Mouse (Mus musculus): ENCODE data around the gene Zcchc13. TPM values are rescaled to one million over a fixed set of nuclear protein-coding genes. Genes with fewer than 3 reads are reported as not detected.

The Zcchc13 gene
- total and polyA plus RNA-seq, 3 experiments = not detected

DNA sequence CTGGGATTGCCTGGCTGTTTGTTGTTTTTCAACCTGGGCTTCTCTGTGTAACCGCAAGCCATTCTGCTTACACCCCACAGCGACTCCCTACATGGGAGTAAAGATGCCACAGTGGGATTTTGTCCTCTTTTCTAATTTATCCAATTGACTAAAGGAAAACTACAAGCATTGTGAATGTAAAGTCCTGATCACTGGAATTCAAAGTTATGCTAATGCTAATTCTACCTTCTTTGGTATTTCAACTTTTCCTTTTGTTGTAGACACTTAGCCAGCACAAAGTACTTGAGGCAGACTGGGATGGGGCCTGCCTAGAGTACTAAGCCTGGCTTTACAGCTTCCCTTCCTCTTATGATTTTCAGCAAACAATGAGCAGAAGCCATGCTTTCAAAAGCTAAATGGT is 18.9 kb upstream of the Zcchc13 start:
- Histone ChIP-seq H3K9me3 (replicated peaks) (no peaks in the 10 kb centered on the region), H3K36me3 (replicated peaks) (peaks cover 30% of the 10 kb centered on the region), H3K27me3 (ENCODE audit: insufficient read depth, low read length) (no peaks in the 10 kb centered on the region), H3K4me3 (ENCODE audit: low read depth, low read length) (no peak overlapping the region), H3K4me1 (ENCODE audit: insufficient read depth, low read depth, low read length) (peaks cover 3% of the 10 kb centered on the region)
- no peak for TF ChIP-seq TAL1 (conservative IDR thresholded peaks at IDR 0.05; ENCODE audit: low read depth, low read length)
- TF ChIP-seq GATA1 (IDR thresholded peaks at IDR 0.05; ENCODE audit: borderline replicate concordance, low read length) = no peak
- no peak for TF ChIP-seq POLR2AphosphoS5 (IDR thresholded peaks at IDR 0.05; ENCODE audit: insufficient replicate concordance, low read depth, low read length)
- no peak for TF ChIP-seq GATA2 (IDR thresholded peaks at IDR 0.05; ENCODE audit: borderline replicate concordance, low read depth, low read length)
- no peak for TF ChIP-seq CTCF (IDR thresholded peaks at IDR 0.05; ENCODE audit: low read depth, low read length)
- no peak for ATAC-seq (ENCODE audit: extremely low read depth, insufficient number of reproducible peaks, low FRiP score, poor library complexity, severe bottlenecking)
- no peak for DNase-seq (ENCODE audit: low spot score)

GRCm38 (mm10) chrX:103614700-103615233 is 15.6 kb upstream of the Zcchc13 start:
- Histone ChIP-seq H3K4me3 (ENCODE audit: low read depth, low read length) (no peak overlapping the region; the same call in 1 of the 2 replicates), H3K9me3 (replicated peaks) (no peaks in the 10 kb centered on the region), H3K36me3 (replicated peaks) (peaks cover 16% of the 10 kb centered on the region), H3K27me3 (ENCODE audit: insufficient read depth, low read length) (no peaks in the 10 kb centered on the region), H3K4me1 (ENCODE audit: insufficient read depth, low read depth, low read length) (peaks cover 3% of the 10 kb centered on the region)
- DNase-seq (ENCODE audit: low spot score) (no peak), ATAC-seq (ENCODE audit: extremely low read depth, insufficient number of reproducible peaks, low FRiP score, poor library complexity, severe bottlenecking) (no peak)
- TF ChIP-seq POLR2AphosphoS5 (IDR thresholded peaks at IDR 0.05; ENCODE audit: insufficient replicate concordance, low read depth, low read length) (no peak), GATA2 (IDR thresholded peaks at IDR 0.05; ENCODE audit: borderline replicate concordance, low read depth, low read length) (no peak), CTCF (IDR thresholded peaks at IDR 0.05; ENCODE audit: low read depth, low read length) (no peak), GATA1 (IDR thresholded peaks at IDR 0.05; ENCODE audit: borderline replicate concordance, low read length) (no peak), TAL1 (conservative IDR thresholded peaks at IDR 0.05; ENCODE audit: low read depth, low read length) (no peak)

DNA sequence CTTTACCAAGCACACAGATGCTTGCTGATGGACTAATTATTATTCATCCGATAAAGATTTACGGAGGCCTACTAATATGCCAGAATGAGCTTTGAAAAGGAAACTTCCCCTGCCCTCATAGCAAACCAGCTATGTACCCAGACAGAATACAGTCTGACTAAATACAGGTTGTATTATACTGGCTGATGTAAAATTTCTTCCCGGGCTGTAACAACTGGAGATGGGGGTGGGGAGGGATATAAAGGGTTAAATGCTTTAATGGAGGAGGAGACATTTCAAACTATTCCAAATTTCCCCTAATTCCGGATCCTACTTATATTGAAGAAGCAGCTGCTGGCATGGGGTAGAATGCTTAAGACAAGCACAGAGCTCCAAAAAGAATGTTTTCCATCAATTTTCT is 14.9 kb upstream of the Zcchc13 start:
- no peak for TF ChIP-seq GATA1 (IDR thresholded peaks at IDR 0.05; ENCODE audit: borderline replicate concordance, low read length)
- no peak for TF ChIP-seq GATA2 (IDR thresholded peaks at IDR 0.05; ENCODE audit: borderline replicate concordance, low read depth, low read length)
- peak overlapping the region; percentile 62; the same call in 1 of the 2 replicates for H3K4me3 ChIP-seq (ENCODE audit: low read depth, low read length)
- H3K4me1 ChIP-seq (ENCODE audit: insufficient read depth, low read depth, low read length) = peaks cover 3% of the 10 kb centered on the region
- no peaks in the 10 kb centered on the region for H3K9me3 ChIP-seq (replicated peaks)
- peaks cover 16% of the 10 kb centered on the region for H3K36me3 ChIP-seq (replicated peaks)
- no peak for ATAC-seq (ENCODE audit: extremely low read depth, insufficient number of reproducible peaks, low FRiP score, poor library complexity, severe bottlenecking)
- DNase-seq (ENCODE audit: low spot score) = no peak
- no peaks in the 10 kb centered on the region for H3K27me3 ChIP-seq (ENCODE audit: insufficient read depth, low read length)

DNA sequence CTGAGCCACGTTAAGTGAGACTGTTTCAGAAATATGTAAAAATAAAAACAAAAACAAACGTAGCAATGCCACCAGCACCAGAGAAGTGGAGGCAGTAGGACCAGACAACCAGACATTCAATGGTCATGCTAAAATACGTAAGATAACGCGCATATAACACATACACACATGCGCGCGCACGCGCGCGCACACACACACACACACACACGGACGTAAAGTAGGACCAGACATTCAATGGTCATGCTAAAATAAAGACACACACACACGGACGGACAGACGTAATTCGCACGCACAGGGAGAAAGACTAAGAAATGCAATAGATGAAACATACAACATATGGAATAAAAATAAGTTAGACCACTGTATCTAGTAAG is 14.2 kb upstream of the Zcchc13 start:
- Histone ChIP-seq H3K9me3 (replicated peaks) (no peaks in the 10 kb centered on the region), H3K36me3 (replicated peaks) (peaks cover 16% of the 10 kb centered on the region), H3K4me3 (ENCODE audit: low read depth, low read length) (peak overlapping the region; percentile 62), H3K4me1 (ENCODE audit: insufficient read depth, low read depth, low read length) (peaks cover 3% of the 10 kb centered on the region), H3K27me3 (ENCODE audit: insufficient read depth, low read length) (no peaks in the 10 kb centered on the region)
- ATAC-seq (ENCODE audit: extremely low read depth, insufficient number of reproducible peaks, low FRiP score, poor library complexity, severe bottlenecking) (peak; percentile 43; the same call in 1 of the 2 replicates), DNase-seq (ENCODE audit: low spot score) (peak; percentile 2)
- no peak for TF ChIP-seq POLR2AphosphoS5 (IDR thresholded peaks at IDR 0.05; ENCODE audit: insufficient replicate concordance, low read depth, low read length)
- TF ChIP-seq GATA2 (IDR thresholded peaks at IDR 0.05; ENCODE audit: borderline replicate concordance, low read depth, low read length) = no peak
- no peak for TF ChIP-seq TAL1 (conservative IDR thresholded peaks at IDR 0.05; ENCODE audit: low read depth, low read length)
- no peak for TF ChIP-seq GATA1 (IDR thresholded peaks at IDR 0.05; ENCODE audit: borderline replicate concordance, low read length)
- no peak for TF ChIP-seq CTCF (IDR thresholded peaks at IDR 0.05; ENCODE audit: low read depth, low read length)

DNA sequence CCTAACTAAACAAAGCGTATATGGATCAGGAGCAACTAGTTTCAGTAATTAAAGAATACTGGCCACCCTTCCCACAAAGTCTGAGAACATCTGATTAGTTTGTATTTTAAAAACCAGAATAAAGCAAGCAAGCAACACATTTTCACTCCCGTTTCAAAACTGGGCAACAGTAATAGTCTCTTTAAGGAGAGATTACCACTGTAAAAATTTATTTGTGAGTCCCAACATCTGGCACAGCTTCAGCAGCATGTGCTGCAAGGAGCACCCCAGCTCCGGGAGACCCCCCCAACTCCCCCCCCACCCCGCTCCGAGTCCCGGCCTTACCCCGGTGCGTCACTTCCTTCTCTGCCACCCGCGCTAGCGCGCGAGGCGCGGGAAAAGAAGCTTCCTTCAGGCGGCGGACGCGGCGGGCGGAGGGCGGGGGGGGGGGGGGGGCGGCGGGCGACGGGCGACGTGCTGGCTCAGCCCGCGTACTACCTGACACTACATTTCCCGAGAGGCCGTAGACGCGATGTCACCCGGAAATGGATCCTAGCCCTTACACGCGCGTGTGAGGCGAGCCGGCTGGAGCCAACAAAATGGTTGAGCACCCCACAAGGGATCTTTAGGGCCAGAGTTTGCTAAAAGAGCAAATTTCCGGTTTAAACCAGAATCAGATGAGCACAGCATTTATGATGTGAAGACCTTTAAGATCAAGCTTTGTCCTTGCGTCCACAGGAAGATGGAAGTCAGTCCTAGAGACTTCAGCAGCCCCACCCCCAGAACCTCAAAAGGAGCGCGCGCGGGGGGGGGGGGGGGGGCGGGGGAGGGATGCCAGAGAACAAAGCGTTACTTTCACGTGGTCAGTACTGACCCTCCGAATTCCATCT is 13.6 kb upstream of the Zcchc13 start:
- Histone ChIP-seq H3K36me3 (replicated peaks) (peaks cover 13% of the 10 kb centered on the region), H3K4me1 (ENCODE audit: insufficient read depth, low read depth, low read length) (peaks cover 6% of the 10 kb centered on the region), H3K4me3 (ENCODE audit: low read depth, low read length) (peak overlapping the region; percentile 62), H3K27me3 (ENCODE audit: insufficient read depth, low read length) (no peaks in the 10 kb centered on the region), H3K9me3 (replicated peaks) (no peaks in the 10 kb centered on the region)
- TF ChIP-seq GATA1 (IDR thresholded peaks at IDR 0.05; ENCODE audit: borderline replicate concordance, low read length) = no peak
- no peak for TF ChIP-seq TAL1 (conservative IDR thresholded peaks at IDR 0.05; ENCODE audit: low read depth, low read length)
- no peak for TF ChIP-seq GATA2 (IDR thresholded peaks at IDR 0.05; ENCODE audit: borderline replicate concordance, low read depth, low read length)
- no peak for TF ChIP-seq CTCF (IDR thresholded peaks at IDR 0.05; ENCODE audit: low read depth, low read length)
- TF ChIP-seq POLR2AphosphoS5 (IDR thresholded peaks at IDR 0.05; ENCODE audit: insufficient replicate concordance, low read depth, low read length) = no peak
- peak; percentile 91 for ATAC-seq (ENCODE audit: extremely low read depth, insufficient number of reproducible peaks, low FRiP score, poor library complexity, severe bottlenecking)
- peak; percentile 76 for DNase-seq (ENCODE audit: low spot score)

DNA sequence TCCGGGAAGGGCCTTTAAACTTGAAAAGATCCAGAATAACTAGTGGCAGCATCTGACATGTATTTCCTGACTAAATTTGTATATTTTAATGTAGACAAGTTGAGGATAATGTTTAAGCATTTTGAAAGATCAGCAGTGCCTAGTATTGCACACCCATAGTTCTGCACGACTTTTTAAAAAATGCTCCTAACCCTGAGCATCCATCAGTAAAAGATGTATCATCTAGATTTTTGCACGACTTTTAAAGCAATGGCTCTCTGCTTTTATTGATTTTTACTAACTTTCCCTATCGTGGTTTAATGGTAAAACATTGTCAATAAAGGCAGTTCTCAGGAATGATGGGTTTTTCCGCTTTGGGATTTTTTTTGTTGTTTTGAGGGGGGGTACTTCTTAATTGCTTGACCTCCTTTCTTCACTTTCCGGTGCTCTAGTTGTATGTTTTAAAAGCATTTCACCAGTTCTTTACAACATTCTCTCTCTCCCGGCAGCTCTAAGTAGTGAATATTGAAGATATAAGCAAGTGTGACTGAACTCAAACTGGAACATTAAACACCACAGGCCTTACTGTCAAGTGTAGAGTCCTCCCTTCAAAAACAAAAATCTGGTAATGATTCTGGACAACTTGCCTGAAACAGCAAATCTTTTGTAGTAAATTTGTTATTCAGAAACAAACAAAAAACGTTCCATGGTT is 12.8 kb upstream of the Zcchc13 start:
- Histone ChIP-seq H3K4me1 (ENCODE audit: insufficient read depth, low read depth, low read length) (peaks cover 6% of the 10 kb centered on the region), H3K27me3 (ENCODE audit: insufficient read depth, low read length) (no peaks in the 10 kb centered on the region), H3K9me3 (replicated peaks) (no peaks in the 10 kb centered on the region), H3K4me3 (ENCODE audit: low read depth, low read length) (no peak overlapping the region; the same call in 1 of the 2 replicates), H3K36me3 (replicated peaks) (peaks cover 13% of the 10 kb centered on the region)
- DNase-seq (ENCODE audit: low spot score) (no peak), ATAC-seq (ENCODE audit: extremely low read depth, insufficient number of reproducible peaks, low FRiP score, poor library complexity, severe bottlenecking) (no peak)
- TF ChIP-seq CTCF (IDR thresholded peaks at IDR 0.05; ENCODE audit: low read depth, low read length) (no peak), POLR2AphosphoS5 (IDR thresholded peaks at IDR 0.05; ENCODE audit: insufficient replicate concordance, low read depth, low read length) (no peak), TAL1 (conservative IDR thresholded peaks at IDR 0.05; ENCODE audit: low read depth, low read length) (no peak), GATA1 (IDR thresholded peaks at IDR 0.05; ENCODE audit: borderline replicate concordance, low read length) (no peak), GATA2 (IDR thresholded peaks at IDR 0.05; ENCODE audit: borderline replicate concordance, low read depth, low read length) (no peak)

All from G1E (cell line).